Comparison of ENCODE assay signal across 8 mouse cellular contexts in the genomic region with DNA sequence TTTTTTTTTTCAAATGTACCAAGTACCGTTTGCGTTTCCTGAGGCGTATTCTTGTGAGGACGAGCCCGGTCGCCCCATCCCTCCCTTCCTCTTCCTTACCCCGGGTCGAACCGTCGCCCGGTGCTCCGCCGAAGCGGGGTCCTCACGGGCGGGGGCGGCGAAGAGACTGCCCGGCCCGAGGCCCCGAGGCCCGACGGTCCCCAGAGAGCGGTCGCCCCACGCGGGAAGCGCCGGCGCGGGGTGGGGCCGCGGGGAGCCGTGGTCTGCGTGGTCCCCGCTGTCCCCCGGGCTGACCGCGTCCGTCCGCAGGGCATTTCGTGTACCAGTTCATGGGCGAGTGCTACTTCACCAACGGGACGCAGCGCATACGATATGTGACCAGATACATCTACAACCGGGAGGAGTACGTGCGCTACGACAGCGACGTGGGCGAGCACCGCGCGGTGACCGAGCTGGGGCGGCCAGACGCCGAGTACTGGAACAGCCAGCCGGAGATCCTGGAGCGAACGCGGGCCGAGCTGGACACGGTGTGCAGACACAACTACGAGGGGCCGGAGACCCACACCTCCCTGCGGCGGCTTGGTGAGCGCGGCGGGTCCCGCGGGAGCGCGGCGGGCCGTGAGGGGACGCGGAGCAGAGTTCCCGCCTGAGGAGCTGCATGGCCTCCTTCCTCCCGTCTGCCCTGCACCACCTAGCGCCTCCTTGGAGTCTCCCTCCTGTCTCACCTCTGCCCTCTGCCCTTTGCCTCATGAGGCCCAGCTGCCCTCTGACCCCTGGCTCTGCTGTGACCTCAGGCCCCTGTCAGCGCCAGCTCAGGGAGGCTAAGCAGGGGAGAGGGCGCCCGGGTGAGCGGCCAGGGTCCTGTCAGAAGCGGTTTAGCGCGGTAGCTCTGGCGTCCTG. TPM values are rescaled to one million over a fixed set of nuclear protein-coding genes. Genes with fewer than 3 reads are reported as not detected.
DNase-seq lines count a peak whose midpoint lies in the region; ATAC-seq and TF ChIP-seq lines count a peak whose summit lies in the region.

No protein-coding gene starts in this region.

- ATAC-seq in forebrain, embryonic 14.5 days, result peak; percentile 49

- H3K9ac ChIP-seq in forebrain, embryonic 14.5 days (ENCODE audit: low read length), result peak overlapping the region; percentile 59

- peak overlapping the region; percentile 83 for H3K4me2 ChIP-seq in forebrain, embryonic 14.5 days (ENCODE audit: low read length)

- peaks cover 19% of the 10 kb centered on the region for H3K27me3 ChIP-seq in forebrain, embryonic 14.5 days (replicated peaks; ENCODE audit: control insufficient read depth, insufficient read depth, low read length)
- peaks cover 35% of the 10 kb centered on the region for H3K27me3 ChIP-seq in limb, embryonic 10.5 days (ENCODE audit: low read depth, poor library complexity, severe bottlenecking)

- H3K27ac ChIP-seq in gastrocnemius, adult 2 months, result no peak overlapping the region
- no peak overlapping the region for H3K27ac ChIP-seq in forebrain, embryonic 14.5 days (ENCODE audit: low read depth, low read length)
- H3K27ac ChIP-seq in limb, embryonic 10.5 days, result peak overlapping the region; percentile 83

- DNase-seq in gastrocnemius, adult 2 months, result peak; percentile 25
- DNase-seq in gastrocnemius, adult 8-10 months (ENCODE audit: low spot score in 2 of 2), result no peak
- peak; percentile 27 for DNase-seq in ES-CJ7 (ENCODE audit: low read depth, low spot score)
- peak; percentile 38 for DNase-seq in forebrain, embryonic 14.5 days (ENCODE audit: low spot score)
- DNase-seq in limb, embryonic 10.5 days (ENCODE audit: low spot score), result peak; percentile 72
- peak; percentile 73 for DNase-seq in neural tube, embryonic 10.5 days (ENCODE audit: extremely low spot score, low spot score)
- no peak for DNase-seq in urinary bladder, postnatal 25 days (ENCODE audit: low spot score)
- DNase-seq in cerebellum, adult 18-20 months, result no peak

- under 1% methylated on average over 79 of the region's 93 CpGs for WGBS in forebrain, embryonic 14.5 days
- under 1% methylated on average over 93 of the region's 93 CpGs for WGBS in limb, embryonic 10.5 days

- H3K9me3 ChIP-seq in forebrain, embryonic 14.5 days (replicated peaks; ENCODE audit: control insufficient read depth, low read length), result no peaks in the 10 kb centered on the region
- no peaks in the 10 kb centered on the region for H3K9me3 ChIP-seq in limb, embryonic 10.5 days (replicated peaks)

- intact Hi-C loops in gastrocnemius, adult 2 months (cut with DNase I), result no loop called here

- no peak for TF ChIP-seq CTCF in gastrocnemius, adult 2 months (IDR thresholded peaks at IDR 0.05)

- no peaks in the 10 kb centered on the region for H3K36me3 ChIP-seq in forebrain, embryonic 14.5 days (ENCODE audit: control insufficient read depth, insufficient read depth, low read length)
- H3K36me3 ChIP-seq in limb, embryonic 10.5 days, result no peaks in the 10 kb centered on the region

- H3K4me3 ChIP-seq in gastrocnemius, adult 2 months, result peak overlapping the region; percentile 71
- H3K4me3 ChIP-seq in forebrain, embryonic 14.5 days (ENCODE audit: low read depth, low read length), result peak overlapping the region; percentile 42
- peak overlapping the region; percentile 67 for H3K4me3 ChIP-seq in limb, embryonic 10.5 days

- H3K4me1 ChIP-seq in forebrain, embryonic 14.5 days (ENCODE audit: control insufficient read depth, insufficient read depth, low read length), result peaks cover 4% of the 10 kb centered on the region; the same call in 1 of the 2 replicates
- peaks cover 22% of the 10 kb centered on the region for H3K4me1 ChIP-seq in limb, embryonic 10.5 days

RNA-seq across cellular contexts. Expression of a gene that starts 7.2 kb away (rescaled TPM):
- total RNA-seq in gastrocnemius, adult 2 months (2021), result 1 to 10 TPM; 3.1 to 4.7 TPM
- total RNA-seq in gastrocnemius, adult 8-10 months (2022), result 1 to 10 TPM; 2.3 to 4.7 (median 3.9) TPM
- 1.4 and 2.1 TPM in 2 replicates for polyA plus RNA-seq in forebrain, embryonic 14.5 days (2014; fragmentation: Nextera tagmentation; extraction: Ambion mirVana)
- 6.7 and 9.9 TPM in 2 replicates for polyA plus RNA-seq in limb, embryonic 10.5 days (2016; fragmentation: Nextera tagmentation; extraction: Ambion mirVana)

RNA-seq across cellular contexts. Expression of a gene that starts 22.9 kb away (rescaled TPM):
- total RNA-seq in gastrocnemius, adult 2 months (2021), result 1 to 10 TPM; 5.3 to 6.0 TPM
- 1 to 10 TPM; 3.1 to 4.1 (median 3.5) TPM for total RNA-seq in gastrocnemius, adult 8-10 months (2022)
- polyA plus RNA-seq in forebrain, embryonic 14.5 days (2014; fragmentation: Nextera tagmentation; extraction: Ambion mirVana), result 0.25 and 0.27 TPM in 2 replicates
- not detected in 2 replicates for polyA plus RNA-seq in limb, embryonic 10.5 days (2016; fragmentation: Nextera tagmentation; extraction: Ambion mirVana)

RNA-seq across cellular contexts. Expression of a gene that starts 26.0 kb away (rescaled TPM):
- total RNA-seq in gastrocnemius, adult 2 months (2021), result under 1 TPM in 1 of 2 experiments, not detected in 1; 0.11 TPM
- under 1 TPM in 1 of 4 experiments, not detected in 3; 0.10 TPM for total RNA-seq in gastrocnemius, adult 8-10 months (2022)
- 0.18 TPM in 1 of 2 replicates, not detected in the other for polyA plus RNA-seq in forebrain, embryonic 14.5 days (2014; fragmentation: Nextera tagmentation; extraction: Ambion mirVana)
- not detected in 2 replicates for polyA plus RNA-seq in limb, embryonic 10.5 days (2016; fragmentation: Nextera tagmentation; extraction: Ambion mirVana)

RNA-seq across cellular contexts. Expression of a gene that starts 41.0 kb away (rescaled TPM):
- total RNA-seq in gastrocnemius, adult 2 months (2021), result 1 to 10 TPM; 3.4 to 4.9 TPM
- total RNA-seq in gastrocnemius, adult 8-10 months (2022), result 1 to 10 TPM; 2.6 to 6.3 (median 3.7) TPM
- polyA plus RNA-seq in forebrain, embryonic 14.5 days (2014; fragmentation: Nextera tagmentation; extraction: Ambion mirVana), result 0.85 and 1.4 TPM in 2 replicates
- 0.80 and 0.83 TPM in 2 replicates for polyA plus RNA-seq in limb, embryonic 10.5 days (2016; fragmentation: Nextera tagmentation; extraction: Ambion mirVana)

Comparison
In these comparisons a context has a peak if more than half of its experiments do, and no peak if none do; other contexts are left out.
1. DNase-seq: peak in gastrocnemius, adult 2 months (single experiment), ES-CJ7 (single experiment), forebrain, embryonic 14.5 days (single experiment), limb, embryonic 10.5 days (single experiment) and neural tube, embryonic 10.5 days (single experiment); none in gastrocnemius, adult 8-10 months (0 of 2), urinary bladder, postnatal 25 days (single experiment) and cerebellum, adult 18-20 months (0 of 2).
2. Peak in every context shown above with its lines, with median percentiles within 50 percentile points of each other: H3K4me3 ChIP-seq.